Mouse (Mus musculus) ES-E14 (cell line): ENCODE results near the gene Lrrc1. TPM values are rescaled to one million over a fixed set of nuclear protein-coding genes. Genes with fewer than 3 reads are reported as not detected.

ENCODE experiments used
- DNase-seq: peaks from one replicate; pipeline ENCODE4 v3.0.0-alpha.2; 2013; ENCODE audit warnings: low read depth, low spot score
- H3K27ac ChIP-seq: 2 replicates; pipeline ENCODE4 v1.5.1; 2012; ENCODE audit warnings: low read depth, mild to moderate bottlenecking, low read length, moderate library complexity, mixed read lengths; ENCODE audit not compliant: poor library complexity, insufficient read depth, severe bottlenecking
- H3K36me3 ChIP-seq: 2 replicates; pipeline ENCODE4 v1.6.1; 2012; ENCODE audit warnings: mild to moderate bottlenecking, low read length, moderate library complexity, mixed read lengths; ENCODE audit not compliant: control insufficient read depth, poor library complexity, insufficient read depth, severe bottlenecking
- H3K4me1 ChIP-seq, 2 experiments: fragments of 150-350 bp in 1 of 2; sonication (generic) in 1 of 2; 2 replicates each; pipeline ENCODE4 v1.6.1; 2012; ENCODE audit warnings: low read length in 2 of 2, mild to moderate bottlenecking in 1 of 2, mixed read lengths in 1 of 2; ENCODE audit not compliant: control insufficient read depth in 2 of 2, insufficient read depth in 2 of 2, poor library complexity in 1 of 2
- H3K4me3 ChIP-seq, 2 experiments: fragments of 150-350 bp in 1 of 2; sonication (generic) in 1 of 2; 2 replicates each; pipeline ENCODE4 v1.5.1; 2012; ENCODE audit warnings: low read length in 2 of 2, low read depth in 1 of 2, mild to moderate bottlenecking in 1 of 2, mixed read lengths in 1 of 2; ENCODE audit not compliant: insufficient read depth in 1 of 2, poor library complexity in 1 of 2, severe bottlenecking in 1 of 2
- H3K9ac ChIP-seq: 2 replicates; pipeline ENCODE4 v1.6.1; 2012; ENCODE audit warnings: low read depth, mild to moderate bottlenecking, low read length, mixed read lengths; ENCODE audit not compliant: poor library complexity, insufficient read depth, severe bottlenecking
- H3K9me3 ChIP-seq: fragments of 150-350 bp; sonication (generic); 2 replicates; pipeline ENCODE4 v1.6.1; 2012; ENCODE audit warnings: low read depth, mild to moderate bottlenecking, low read length; ENCODE audit not compliant: control insufficient read depth, insufficient read depth
- CHD2 ChIP-seq: IDR thresholded peaks from 2 replicates; pipeline ENCODE4 v1.6.1; 2014; ENCODE audit warnings: mild to moderate bottlenecking, low read depth, low read length, inconsistent platforms
- HCFC1 ChIP-seq: IDR thresholded peaks from 2 replicates; pipeline ENCODE4 v1.6.1; 2012; ENCODE audit warnings: low read length, inconsistent platforms, borderline replicate concordance; ENCODE audit not compliant: insufficient read depth
- MAFK ChIP-seq: IDR thresholded peaks from 2 replicates; pipeline ENCODE4 v1.6.1; 2014; ENCODE audit warnings: mild to moderate bottlenecking, low read depth, low read length, inconsistent platforms; ENCODE audit not compliant: insufficient read depth
- ZC3H11A ChIP-seq: IDR thresholded peaks from 2 replicates; pipeline ENCODE4 v1.6.1; 2012; ENCODE audit warnings: low read depth, mild to moderate bottlenecking, inconsistent platforms, low read length, borderline replicate concordance
- ZNF384 ChIP-seq: IDR thresholded peaks from 2 replicates; pipeline ENCODE4 v1.6.1; 2012; ENCODE audit warnings: low read depth, low read length, inconsistent platforms
- in situ Hi-C, 2 experiments: fragments of 600-800 bp; cut with MboI; formaldehyde crosslinking; loops; one replicate each; pipeline ENCODE4 v1.15.1; 2025; ENCODE audit warnings: low sequenced_read_pairs in 2 of 2, inconsistent platforms in 1 of 2; ENCODE audit not compliant: unreplicated experiment in 2 of 2
- total RNA-seq: library from RNA; depleted of rRNA; stranded (reverse); fragments of 300-350 nt; gene quantifications from 2 replicates; pipeline ENCODE4 v1.2.3, GENCODE M21; 2012

Lrrc1 gene
- total RNA-seq, 1 experiment, result 7.7 TPM

DNA sequence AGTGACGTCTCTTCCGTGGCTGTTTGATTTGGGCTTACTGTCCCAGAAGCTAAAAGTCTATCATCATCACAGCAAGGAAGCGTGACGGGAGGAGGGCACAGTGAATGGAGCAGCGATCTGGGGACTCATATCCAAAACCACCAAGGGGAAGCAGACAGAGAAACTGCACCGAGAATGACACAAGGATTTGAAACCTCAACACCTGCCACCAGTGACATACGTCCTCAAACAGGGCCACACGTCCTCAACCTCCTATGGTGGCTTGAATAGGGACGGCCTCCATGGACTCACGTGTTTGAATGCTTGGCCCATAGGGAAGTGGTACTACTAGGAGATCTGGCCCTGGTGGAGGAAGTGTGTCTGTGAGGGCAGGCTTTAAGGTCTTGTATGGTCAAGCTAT is 153.4 kb downstream of the Lrrc1 start:
- no peak for DNase-seq
- Histone ChIP-seq H3K9me3 (no peaks in the 10 kb centered on the region), H3K4me3 (no peak overlapping the region), H3K36me3 (no peaks in the 10 kb centered on the region), H3K27ac (no peak overlapping the region), H3K9ac (no peak overlapping the region), H3K4me1 (peaks cover 0 to under 1% of the 10 kb centered on the region in 2 experiments; a peak in 1 of 4 replicates)
- no peak for TF ChIP-seq ZC3H11A
- TF ChIP-seq MAFK, result no peak
- in situ Hi-C loops, result no loop called here

DNA sequence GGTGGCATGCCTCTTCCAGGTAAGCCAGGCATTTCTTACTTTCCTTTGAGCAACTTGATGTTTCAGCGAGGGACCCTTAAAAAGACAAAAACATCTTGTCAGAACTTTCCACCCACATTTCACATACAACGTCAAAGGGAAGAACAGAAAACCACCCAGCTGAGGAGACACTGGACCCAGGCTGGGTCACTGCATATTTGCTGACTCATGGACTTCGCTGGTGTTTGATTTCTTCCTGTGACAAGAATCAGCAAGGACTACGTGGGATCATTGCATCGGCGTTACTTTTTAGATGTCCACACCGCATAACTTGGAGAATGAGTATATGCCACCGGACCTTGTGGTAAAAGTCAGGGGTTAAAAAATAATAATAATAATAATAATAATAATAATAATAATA is 155.7 kb downstream of the Lrrc1 start:
- Histone ChIP-seq H3K9ac (no peak overlapping the region), H3K9me3 (no peaks in the 10 kb centered on the region), H3K36me3 (no peaks in the 10 kb centered on the region), H3K4me3 (no peak overlapping the region), H3K4me1 (no peaks in the 10 kb centered on the region), H3K27ac (no peak overlapping the region)
- TF ChIP-seq CHD2 (no peak), ZNF384 (no peak), HCFC1 (no peak), MAFK (peak; percentile 70), ZC3H11A (no peak)
- in situ Hi-C loops, result no loop called here
- no peak for DNase-seq

DNA sequence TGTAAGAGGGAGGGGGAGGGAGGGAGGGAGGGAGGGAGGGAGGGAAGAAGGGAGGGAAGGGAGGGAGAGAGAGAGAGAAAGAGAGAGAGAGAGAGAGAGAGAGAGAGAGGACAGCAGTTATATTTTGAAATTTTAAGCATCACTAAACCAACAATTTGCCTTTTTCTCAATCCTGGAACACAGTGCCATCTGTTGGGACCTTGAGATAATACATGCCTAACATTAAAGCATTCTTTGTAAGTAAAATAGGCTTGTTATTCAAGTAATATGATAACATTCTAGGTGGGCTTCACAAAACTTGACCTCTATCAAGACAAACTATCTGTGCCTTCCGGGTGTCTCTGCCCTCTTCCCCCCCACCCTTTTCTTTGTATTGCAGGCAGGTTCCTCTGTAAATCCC is 157.9 kb downstream of the Lrrc1 start:
- Histone ChIP-seq H3K4me3 (no peak overlapping the region), H3K4me1 (no peaks in the 10 kb centered on the region), H3K9me3 (no peaks in the 10 kb centered on the region), H3K9ac (no peak overlapping the region), H3K36me3 (no peaks in the 10 kb centered on the region), H3K27ac (no peak overlapping the region)
- in situ Hi-C loops, result no loop called here
- TF ChIP-seq HCFC1, result no peak
- TF ChIP-seq MAFK, result no peak
- TF ChIP-seq ZC3H11A, result no peak
- TF ChIP-seq ZNF384, result no peak
- TF ChIP-seq CHD2, result no peak
- DNase-seq, result no peak

DNA sequence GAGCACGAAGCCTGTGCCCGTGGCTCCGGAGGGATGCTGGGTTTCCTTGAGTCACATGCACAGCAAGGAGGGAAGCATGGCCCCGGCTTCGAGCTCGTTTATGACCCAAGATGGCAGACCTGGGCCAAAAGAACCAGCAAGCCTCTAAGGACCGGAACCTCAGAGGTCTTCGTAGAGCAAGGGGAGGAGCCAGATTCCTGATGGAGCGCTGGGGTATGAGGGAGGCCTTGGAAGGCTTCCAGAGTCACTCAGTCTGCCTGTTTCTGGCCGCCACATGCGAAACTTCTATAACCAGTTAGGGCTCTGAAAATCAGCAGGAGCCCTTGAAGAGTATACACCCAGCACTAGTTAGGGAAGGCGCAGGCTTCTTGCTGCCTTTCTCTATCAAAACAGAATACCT is 159.1 kb downstream of the Lrrc1 start:
- Histone ChIP-seq H3K36me3 (no peaks in the 10 kb centered on the region), H3K4me3 (no peak overlapping the region), H3K4me1 (no peaks in the 10 kb centered on the region), H3K9me3 (no peaks in the 10 kb centered on the region), H3K27ac (no peak overlapping the region), H3K9ac (no peak overlapping the region)
- in situ Hi-C loops, result no loop called here
- no peak for TF ChIP-seq ZNF384
- TF ChIP-seq MAFK, result no peak
- no peak for TF ChIP-seq ZC3H11A
- no peak for DNase-seq

DNA sequence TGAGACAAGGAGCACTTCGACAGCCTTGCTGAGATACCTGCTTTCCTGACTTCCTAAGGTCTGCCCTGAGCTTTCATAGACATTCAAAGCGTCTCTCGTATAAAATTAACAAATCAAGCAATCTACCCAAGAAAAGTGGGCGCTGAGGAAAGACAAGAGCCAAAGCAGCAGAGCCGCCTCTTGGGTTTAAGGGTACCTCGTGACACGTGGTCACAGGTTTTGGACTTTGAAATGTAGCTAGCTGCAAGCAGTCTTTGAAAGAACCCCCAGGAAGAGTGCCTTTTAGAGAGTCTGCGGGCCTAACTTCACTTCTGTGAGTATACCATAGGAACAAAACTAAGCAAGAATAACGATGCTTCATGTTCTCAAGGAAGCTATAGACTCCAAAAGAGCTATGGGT is 160.0 kb downstream of the Lrrc1 start:
- H3K27ac ChIP-seq, result no peak overlapping the region
- H3K9ac ChIP-seq, result no peak overlapping the region
- TF ChIP-seq MAFK (no peak), CHD2 (no peak), ZNF384 (no peak), HCFC1 (no peak), ZC3H11A (no peak)
- no peak overlapping the region for H3K4me3 ChIP-seq
- no peaks in the 10 kb centered on the region for H3K36me3 ChIP-seq
- H3K9me3 ChIP-seq, result no peaks in the 10 kb centered on the region
- H3K4me1 ChIP-seq, result no peaks in the 10 kb centered on the region
- in situ Hi-C loops, result no loop called here
- DNase-seq, result no peak
